Mouse (Mus musculus) thymus, postnatal 0 days (tissue): ENCODE measurements around the gene Smg1. TPM values are rescaled to one million over a fixed set of nuclear protein-coding genes. Genes with fewer than 3 reads are reported as not detected.

ENCODE experiments used
- DNase-seq: peaks from one replicate; pipeline ENCODE4 v3.0.0-alpha.2; 2015; ENCODE audit warnings: low spot score
- polyA plus RNA-seq: library from polyadenylated mRNA; unstranded; fragments of >200 nt; fragmentation: Nextera tagmentation; extraction: Ambion mirVana; gene quantifications from 2 replicates; pipeline ENCODE4 v1.2.1, GENCODE M21; 2015

Smg1 gene
- polyA plus RNA-seq, result 24.0 and 31.4 TPM in 2 replicates

DNA sequence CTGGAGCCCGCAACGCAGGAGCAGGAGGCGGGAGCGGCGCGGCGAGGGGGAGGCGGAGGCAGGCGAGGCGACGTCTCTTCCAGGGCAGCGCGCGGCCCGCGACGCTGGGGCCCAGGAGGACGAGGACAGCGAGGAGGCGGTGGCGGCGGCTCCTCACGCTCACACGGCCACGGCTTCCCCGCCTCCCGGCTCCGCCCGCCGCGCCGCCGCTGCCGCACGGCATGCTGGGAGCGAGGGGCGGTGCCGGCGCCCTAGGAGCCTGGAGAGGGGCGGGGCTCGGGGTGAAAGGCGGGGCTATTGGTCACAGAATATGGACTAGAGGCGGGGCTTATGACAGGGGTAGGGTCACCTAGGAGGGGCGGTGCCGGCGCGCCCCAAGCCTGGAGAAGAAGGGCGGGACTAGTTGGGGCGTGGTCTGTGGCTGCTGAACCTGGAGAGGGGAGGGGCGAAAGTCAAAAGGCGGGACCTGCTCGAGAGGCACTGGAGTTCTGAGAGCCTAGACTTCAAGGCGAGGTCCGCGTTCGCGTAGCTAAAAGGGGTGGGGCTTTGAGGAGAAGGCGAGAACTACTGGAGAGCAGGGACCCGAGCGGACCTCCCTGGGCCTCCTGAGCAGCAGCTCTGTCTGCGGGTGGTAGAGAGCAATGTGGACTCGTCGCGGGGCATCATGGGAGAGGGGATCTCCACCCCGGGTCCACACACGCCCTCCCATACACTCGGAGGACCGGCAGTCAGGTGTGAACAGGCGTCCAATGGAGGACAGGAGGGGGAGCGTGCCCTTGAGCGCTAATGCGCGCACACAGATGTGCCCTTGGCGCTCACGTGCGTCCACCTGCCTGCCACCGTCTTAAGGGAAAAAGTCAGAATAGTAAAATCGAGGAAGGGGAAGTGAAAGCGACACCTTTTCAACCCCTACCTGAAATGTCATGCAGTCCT lies at the start of gene Smg1:
TSS of gene Smg1 (minus strand) at position 218 of the 933 bp plus-strand sequence.
- DNase-seq, result peak; percentile 99

- no peak for DNase-seq
Observed at GRCm38 (mm10) chr7:118283186-118283585, 39.7 kb upstream of the Smg1 start.

- DNase-seq, result no peak
Observed at GRCm38 (mm10) chr7:118282543-118282942, 39.1 kb upstream of the Smg1 start.

- DNase-seq, result peak; percentile 84
Observed at GRCm38 (mm10) chr7:118279521-118279920, 36.1 kb upstream of the Smg1 start.

DNA sequence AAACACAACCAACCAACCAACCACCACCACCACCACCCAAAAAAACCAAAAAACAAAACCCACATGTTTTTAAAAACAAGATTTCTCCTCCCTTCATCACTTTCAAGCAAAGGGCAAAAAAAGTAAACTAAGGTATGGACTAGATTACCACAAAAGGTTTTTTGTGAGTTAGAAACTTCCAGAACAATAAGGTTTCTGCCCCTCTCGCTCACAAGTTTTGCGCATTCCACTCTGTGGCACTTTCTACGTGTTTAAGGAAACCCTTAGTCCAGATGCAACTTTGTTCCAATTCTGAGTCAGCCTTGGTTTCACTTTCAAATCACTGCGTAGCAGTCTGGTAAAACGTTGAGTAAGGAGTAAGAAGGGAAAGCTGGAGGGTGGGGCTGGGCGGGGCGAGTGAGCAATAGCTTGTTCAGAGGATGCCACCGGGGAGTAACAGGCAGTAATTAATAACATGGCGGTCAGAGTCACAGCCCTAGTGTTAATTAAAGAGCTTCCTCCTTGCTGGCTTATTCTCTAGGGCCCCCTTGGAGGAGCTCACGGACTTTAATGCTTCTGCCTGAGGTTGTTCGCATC lies 34.0 kb upstream of the Smg1 start:
- peak; percentile 68 for DNase-seq

- no peak for DNase-seq
Observed at GRCm38 (mm10) chr7:118276684-118277334, 33.3 kb upstream of the Smg1 start.

DNA sequence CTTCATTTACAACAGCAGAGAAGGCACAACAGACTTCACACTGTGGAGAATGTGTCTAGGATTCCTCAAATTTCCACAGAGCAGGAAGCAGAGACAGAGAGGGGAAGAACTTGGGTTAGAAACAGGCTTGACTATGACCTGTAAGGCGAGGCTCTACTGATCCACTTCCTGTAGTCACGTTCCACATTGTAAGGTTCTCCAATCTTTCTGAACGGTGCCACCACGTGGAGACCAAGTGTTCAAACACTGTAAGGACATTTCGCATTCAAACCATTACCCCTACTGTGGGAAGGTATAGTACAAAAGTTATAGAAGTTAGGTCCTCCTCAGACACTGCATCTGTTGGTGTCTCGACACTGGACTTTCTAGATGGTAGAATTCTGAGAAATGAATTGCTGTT lies 31.8 kb upstream of the Smg1 start:
- peak; percentile 72 for DNase-seq

DNA sequence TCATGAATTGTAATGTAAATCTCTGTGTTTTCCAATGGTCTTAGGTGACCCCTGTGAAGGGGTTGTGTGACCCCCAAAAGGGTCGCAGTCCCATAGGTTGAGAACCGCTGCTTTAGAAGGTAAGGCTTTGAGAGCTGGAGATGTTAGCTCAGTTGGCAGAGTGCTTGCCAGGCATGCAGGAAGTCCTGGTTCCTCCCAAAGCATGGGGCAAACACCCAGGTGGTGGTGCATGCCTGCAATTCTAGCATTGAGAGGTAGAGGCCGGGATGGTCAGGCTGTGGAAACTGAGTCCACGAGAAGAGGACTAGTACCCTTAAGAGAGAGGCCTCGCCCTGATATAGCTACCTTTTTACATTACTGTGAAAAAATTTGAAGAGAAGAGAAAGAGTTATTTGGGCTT lies 31.4 kb upstream of the Smg1 start:
- peak; percentile 40 for DNase-seq

DNA sequence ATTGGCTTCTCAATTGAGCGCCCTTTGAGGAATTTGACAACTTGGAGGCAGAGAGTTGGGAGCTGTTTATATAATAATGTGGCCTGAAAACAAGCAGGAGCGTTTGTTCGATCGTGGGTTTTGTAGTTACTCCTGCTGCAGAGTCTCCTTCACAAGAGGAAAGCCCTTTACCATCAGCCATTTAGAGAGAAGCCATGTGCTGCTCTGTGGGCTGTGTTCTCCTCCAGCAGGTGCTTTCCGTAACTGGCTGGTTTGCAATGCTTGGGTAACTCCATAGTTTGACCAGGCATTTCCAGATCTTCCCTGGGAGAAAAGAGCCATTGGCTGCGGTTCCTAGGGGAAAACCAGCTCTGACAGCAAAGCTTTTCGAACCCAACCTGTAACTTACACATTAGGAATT lies 30.7 kb upstream of the Smg1 start:
- DNase-seq, result no peak

DNA sequence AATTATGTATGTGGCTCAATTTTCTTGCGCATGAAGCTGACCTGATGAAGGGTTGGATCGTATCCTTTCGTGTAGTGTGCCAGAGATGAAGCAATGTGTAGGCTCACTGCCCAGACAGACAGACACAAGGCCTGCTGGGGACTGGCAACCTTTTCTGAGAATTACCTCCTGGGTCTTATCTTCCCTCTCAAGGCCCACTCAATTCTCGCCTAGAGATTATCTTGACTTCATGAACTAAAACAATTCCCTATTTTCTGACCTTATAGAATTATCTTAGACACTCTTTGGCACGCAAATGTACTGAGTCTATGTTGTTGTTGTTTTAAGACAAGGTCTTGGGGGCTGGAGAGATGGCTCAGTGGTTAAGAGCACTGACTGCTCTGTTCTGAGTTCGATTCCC lies 22.6 kb upstream of the Smg1 start:
- DNase-seq, result no peak

- no peak for DNase-seq
Observed at GRCm38 (mm10) chr7:118263606-118264005, 20.1 kb upstream of the Smg1 start.

DNA sequence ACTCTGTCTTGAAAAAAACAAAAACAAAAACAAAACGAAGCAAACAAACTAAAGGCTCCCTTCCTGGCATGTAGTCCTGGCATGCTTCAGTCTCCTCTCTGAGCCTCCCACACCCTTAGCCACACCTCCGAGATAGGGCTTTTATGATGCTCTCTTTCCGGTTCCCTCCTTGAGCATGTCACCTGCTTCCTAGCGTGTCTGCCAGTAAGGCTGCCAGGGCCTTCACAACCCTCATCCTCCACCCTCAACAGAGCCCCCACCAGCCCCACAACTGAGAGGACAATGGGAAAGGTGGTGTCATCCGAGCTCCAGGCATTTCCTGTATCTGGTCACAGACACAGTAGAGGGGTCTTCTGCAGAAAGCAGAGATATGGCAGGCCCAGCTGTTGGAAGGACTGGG lies 18.9 kb upstream of the Smg1 start:
- DNase-seq, result peak; percentile 88

GRCm38 (mm10) chr7:118259676-118260305 lies 16.3 kb upstream of the Smg1 start:
- DNase-seq, result peak; percentile 85

GRCm38 (mm10) chr7:118258451-118258850 lies 15.0 kb upstream of the Smg1 start:
- no peak for DNase-seq

DNA sequence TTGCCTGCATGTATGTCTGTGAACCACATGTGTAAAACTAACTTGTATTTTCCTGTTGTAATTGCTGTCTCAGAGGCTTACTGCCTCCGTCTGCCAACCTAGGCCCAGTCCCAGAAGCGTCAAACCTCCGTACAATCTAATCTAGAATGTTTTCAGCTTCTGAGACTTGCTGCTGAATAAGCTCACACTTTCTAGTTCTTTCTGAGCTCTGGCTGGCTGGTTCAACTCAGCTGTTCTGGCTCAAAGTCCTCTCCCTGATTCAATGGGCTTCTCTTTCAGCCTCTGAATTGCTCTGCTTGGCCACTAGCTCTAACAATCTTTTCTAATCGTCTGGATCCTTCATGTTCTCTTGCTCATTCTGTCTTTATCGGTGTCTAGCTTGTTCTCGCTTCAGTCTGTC lies 13.3 kb upstream of the Smg1 start:
- DNase-seq, result no peak

DNA sequence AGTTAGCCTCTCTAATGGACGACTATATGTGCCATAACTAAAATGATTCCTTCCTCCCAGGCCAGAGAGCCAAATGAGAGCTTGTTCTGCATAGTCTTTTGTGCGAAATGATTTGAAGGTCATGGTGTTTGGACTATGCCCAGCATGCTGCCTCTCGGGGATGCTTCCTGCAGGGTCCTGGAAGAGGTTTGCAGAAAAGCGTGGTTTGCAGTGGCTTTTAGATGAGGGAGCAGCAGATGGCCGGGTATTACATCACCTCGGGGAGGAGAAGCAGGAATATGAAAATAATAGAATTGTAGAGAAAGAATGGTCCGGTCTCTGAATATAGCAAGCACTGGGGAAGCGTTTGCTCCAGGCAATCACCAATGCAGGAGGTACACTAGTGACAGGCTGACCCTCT lies 11.0 kb upstream of the Smg1 start:
- no peak for DNase-seq

DNA sequence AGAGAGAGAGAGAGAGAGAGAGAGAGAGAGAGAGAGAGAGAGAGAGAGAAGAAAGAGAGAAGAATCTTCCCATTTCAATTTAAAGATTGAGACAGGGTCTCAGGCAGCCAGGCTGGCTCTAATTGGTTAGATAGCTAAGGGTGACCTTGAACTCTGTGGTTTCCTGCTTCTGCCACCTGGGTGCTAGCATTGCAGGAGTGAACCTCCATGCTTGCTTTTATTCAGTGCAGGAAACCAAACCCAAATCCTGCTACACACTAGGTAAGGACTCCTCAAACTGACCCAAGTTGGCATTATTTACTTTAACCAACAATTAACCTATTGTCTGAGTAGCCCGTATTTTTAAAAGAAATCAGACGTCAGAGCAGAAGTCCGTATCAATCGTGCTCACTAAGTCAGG lies 10.5 kb upstream of the Smg1 start:
- peak; percentile 78 for DNase-seq

- DNase-seq, result no peak
Observed at GRCm38 (mm10) chr7:118252979-118253378, 9.5 kb upstream of the Smg1 start.

GRCm38 (mm10) chr7:118252349-118252748 lies 8.9 kb upstream of the Smg1 start:
- no peak for DNase-seq

DNA sequence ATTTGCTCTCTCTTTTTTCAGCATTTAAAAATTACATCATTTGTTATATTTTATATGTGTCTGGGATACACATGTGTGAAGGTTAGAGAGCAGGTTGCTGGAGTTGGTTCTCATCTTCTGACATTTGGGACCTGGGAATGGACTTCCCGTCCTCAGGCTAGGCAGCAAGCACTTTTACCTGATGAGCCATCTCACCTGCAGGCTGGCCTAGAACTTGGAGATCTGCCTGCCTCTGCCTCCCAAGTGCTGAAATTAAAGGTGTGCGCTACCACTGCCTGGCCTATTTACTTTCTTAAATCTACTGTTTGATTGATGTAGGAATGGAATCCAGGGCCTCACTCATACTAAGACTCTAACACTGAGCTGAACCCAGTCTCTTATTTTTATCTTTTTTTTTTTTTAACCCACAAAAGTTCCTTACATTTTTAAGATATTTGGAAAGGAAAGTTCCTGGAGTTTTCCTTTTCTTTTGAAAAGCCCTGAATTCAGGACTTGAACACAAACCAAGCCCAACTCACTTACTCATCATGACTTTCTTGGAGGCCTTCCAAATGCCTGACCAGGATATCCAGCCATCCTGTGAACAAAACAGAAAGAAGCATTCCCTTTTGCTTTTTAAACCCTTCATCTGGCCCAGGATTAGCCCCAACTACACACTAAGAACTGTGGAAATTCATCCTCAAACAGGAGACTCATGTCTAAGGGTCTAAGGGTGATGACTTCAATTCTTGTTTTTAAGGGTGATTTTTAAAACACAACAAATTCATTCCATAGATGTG lies 8.1 kb upstream of the Smg1 start:
- DNase-seq, result no peak
